In genomic region chr5:138137935-138138549, GRCm38 (mm10) we compare ENCODE assay signal across 8 mouse cellular contexts. TPM values are rescaled to one million over a fixed set of nuclear protein-coding genes. Genes with fewer than 3 reads are reported as not detected.
A peak's percentile ranks its signal among the peaks of the same experiment; 100 is the strongest.
DNase-seq lines count a peak whose midpoint lies in the region; ATAC-seq and TF ChIP-seq lines count a peak whose summit lies in the region.

No protein-coding gene starts in this region.

- H3K36me3 ChIP-seq in forebrain, embryonic 13.5 days (ENCODE audit: poor library complexity, severe bottlenecking) = peaks cover 59% of the 10 kb centered on the region
- H3K36me3 ChIP-seq in forebrain, embryonic 11.5 days (ENCODE audit: control insufficient read depth, insufficient read depth, low read length) = peaks cover 12% of the 10 kb centered on the region; the same call in 1 of the 2 replicates
- H3K36me3 ChIP-seq in spleen, adult 2 months (ENCODE audit: control insufficient read depth, insufficient read depth, low read length) = peaks cover 5% of the 10 kb centered on the region
- H3K36me3 ChIP-seq in kidney, embryonic 16.5 days (ENCODE audit: insufficient read depth, low read length) = peaks cover 27% of the 10 kb centered on the region

- H3K4me2 ChIP-seq in forebrain, embryonic 13.5 days = no peak overlapping the region
- H3K4me2 ChIP-seq in forebrain, embryonic 11.5 days (ENCODE audit: low read depth, low read length, severe bottlenecking) = no peak overlapping the region
- no peak overlapping the region for H3K4me2 ChIP-seq in kidney, embryonic 16.5 days (replicated peaks; ENCODE audit: low read depth, low read length)

- no peak overlapping the region for H3K9ac ChIP-seq in forebrain, embryonic 13.5 days
- no peak overlapping the region for H3K9ac ChIP-seq in forebrain, embryonic 11.5 days (ENCODE audit: low read length)
- H3K9ac ChIP-seq in kidney, embryonic 16.5 days (replicated peaks; ENCODE audit: low read length) = no peak overlapping the region

- H3K4me1 ChIP-seq in forebrain, embryonic 13.5 days = no peaks in the 10 kb centered on the region
- H3K4me1 ChIP-seq in forebrain, embryonic 11.5 days (replicated peaks; ENCODE audit: control insufficient read depth, insufficient read depth, low read length) = no peaks in the 10 kb centered on the region
- H3K4me1 ChIP-seq in spleen, adult 2 months (ENCODE audit: control insufficient read depth, insufficient read depth, insufficient read length) = no peaks in the 10 kb centered on the region
- H3K4me1 ChIP-seq in kidney, embryonic 16.5 days (ENCODE audit: insufficient read depth, low read length) = no peaks in the 10 kb centered on the region

- 66% methylated on average over 8 of the region's 8 CpGs for WGBS in forebrain, embryonic 13.5 days
- 70% methylated on average over 8 of the region's 8 CpGs for WGBS in forebrain, embryonic 11.5 days
- 42% methylated on average over 8 of the region's 8 CpGs for WGBS in spleen, adult 2 months
- WGBS in kidney, embryonic 16.5 days = 58% methylated on average over 8 of the region's 8 CpGs

- no peaks in the 10 kb centered on the region for H3K9me3 ChIP-seq in forebrain, embryonic 13.5 days (replicated peaks)
- no peaks in the 10 kb centered on the region for H3K9me3 ChIP-seq in forebrain, embryonic 11.5 days (ENCODE audit: control insufficient read depth, low read length)
- no peaks in the 10 kb centered on the region for H3K9me3 ChIP-seq in kidney, embryonic 16.5 days (ENCODE audit: low read length)

- TF ChIP-seq POLR2A in spleen, adult 2 months (IDR thresholded peaks at IDR 0.05; ENCODE audit: low read depth, low read length) = no peak

- ATAC-seq in forebrain, embryonic 13.5 days = peak; percentile 61
- ATAC-seq in forebrain, embryonic 11.5 days (replicated peaks; ENCODE audit: low FRiP score) = no peak; the same call in 1 of the 2 replicates
- peak; percentile 71; the same call in 1 of the 2 replicates for ATAC-seq in kidney, embryonic 16.5 days (ENCODE audit: low FRiP score, low TSS enrichment)

- H3K27me3 ChIP-seq in forebrain, embryonic 13.5 days = no peaks in the 10 kb centered on the region
- H3K27me3 ChIP-seq in forebrain, embryonic 11.5 days (ENCODE audit: control insufficient read depth, insufficient read depth, low read length) = no peaks in the 10 kb centered on the region
- H3K27me3 ChIP-seq in spleen, adult 2 months (ENCODE audit: control insufficient read depth, insufficient read depth, low read length) = no peaks in the 10 kb centered on the region
- no peaks in the 10 kb centered on the region for H3K27me3 ChIP-seq in kidney, embryonic 16.5 days (ENCODE audit: insufficient read depth, low read length)

- no peak overlapping the region for H3K4me3 ChIP-seq in forebrain, embryonic 13.5 days
- H3K4me3 ChIP-seq in forebrain, embryonic 11.5 days (ENCODE audit: low read depth, low read length) = no peak overlapping the region
- H3K4me3 ChIP-seq in spleen, adult 2 months (ENCODE audit: extremely low read depth, insufficient read depth, insufficient read length) = no peak overlapping the region
- H3K4me3 ChIP-seq in kidney, embryonic 16.5 days (ENCODE audit: low read length) = no peak overlapping the region

- TF ChIP-seq CTCF in spleen, adult 2 months (IDR thresholded peaks at IDR 0.05; ENCODE audit: extremely low read depth, insufficient read depth, insufficient read length, insufficient replicate concordance) = peak; percentile 13; the same call in 1 of the 2 replicates

- no peak overlapping the region for H3K27ac ChIP-seq in forebrain, embryonic 13.5 days
- H3K27ac ChIP-seq in forebrain, embryonic 11.5 days (ENCODE audit: low read depth, low read length) = no peak overlapping the region
- H3K27ac ChIP-seq in spleen, adult 2 months (ENCODE audit: insufficient read depth, low read length) = no peak overlapping the region
- H3K27ac ChIP-seq in kidney, embryonic 16.5 days (ENCODE audit: low read length) = no peak overlapping the region

- no peak for DNase-seq in forebrain, embryonic 11.5 days (ENCODE audit: low spot score)
- DNase-seq in spleen, adult 2 months (ENCODE audit: low read depth in 1 of 2, low spot score in 2 of 2) = no peak
- no peak for DNase-seq in spleen, postnatal 14 days (ENCODE audit: low spot score in 2 of 2)
- peak; percentile 73 for DNase-seq in embryo, embryonic 11 days
- DNase-seq in mesoderm, embryonic 11.5 days (ENCODE audit: low read depth, low spot score) = peak; percentile 60
- no peak for DNase-seq in gastrocnemius, postnatal 10 days

RNA-seq across cellular contexts. Expression of gene Zfp113, which starts 17.5 kb away (rescaled TPM):
- polyA plus RNA-seq in forebrain, embryonic 13.5 days (2015; fragmentation: Nextera tagmentation; extraction: Ambion mirVana) = 46.1 and 49.5 TPM in 2 replicates
- 35.2 and 39.9 TPM in 2 replicates for polyA plus RNA-seq in forebrain, embryonic 11.5 days (2014; fragmentation: Nextera tagmentation; extraction: Ambion mirVana)
- polyA plus RNA-seq in spleen, adult 2 months (2012; rRNA removed) = 1.1 and 3.5 TPM in 2 replicates
- 22.1 and 29.5 TPM in 2 replicates for polyA plus RNA-seq in kidney, embryonic 16.5 days (2015; fragmentation: Nextera tagmentation; extraction: Ambion mirVana)
- 1 to 10 TPM; 5.6 to 8.3 TPM for total RNA-seq in gastrocnemius, postnatal 10 days (2021)

RNA-seq across cellular contexts. Expression of gene Zscan21, which starts 21.3 kb away (rescaled TPM):
- polyA plus RNA-seq in forebrain, embryonic 13.5 days (2015; fragmentation: Nextera tagmentation; extraction: Ambion mirVana) = 111 and 123 TPM in 2 replicates
- polyA plus RNA-seq in forebrain, embryonic 11.5 days (2014; fragmentation: Nextera tagmentation; extraction: Ambion mirVana) = 106 and 112 TPM in 2 replicates
- 3.3 and 3.7 TPM in 2 replicates for polyA plus RNA-seq in spleen, adult 2 months (2012; rRNA removed)
- polyA plus RNA-seq in kidney, embryonic 16.5 days (2015; fragmentation: Nextera tagmentation; extraction: Ambion mirVana) = 73.4 and 76.4 TPM in 2 replicates
- total RNA-seq in gastrocnemius, postnatal 10 days (2021) = 10 to 100 TPM; 12.9 to 14.3 TPM

RNA-seq across cellular contexts. Expression of gene Cops6, which starts 22.8 kb away (rescaled TPM):
- polyA plus RNA-seq in forebrain, embryonic 13.5 days (2015; fragmentation: Nextera tagmentation; extraction: Ambion mirVana) = 308 and 315 TPM in 2 replicates
- polyA plus RNA-seq in forebrain, embryonic 11.5 days (2014; fragmentation: Nextera tagmentation; extraction: Ambion mirVana) = 248 and 275 TPM in 2 replicates
- polyA plus RNA-seq in spleen, adult 2 months (2012; rRNA removed) = 34.3 and 38.1 TPM in 2 replicates
- 348 and 375 TPM in 2 replicates for polyA plus RNA-seq in kidney, embryonic 16.5 days (2015; fragmentation: Nextera tagmentation; extraction: Ambion mirVana)
- 100 to 1,000 TPM; 117 to 119 TPM for total RNA-seq in gastrocnemius, postnatal 10 days (2021)

RNA-seq across cellular contexts. Expression of gene Ap4m1, which starts 33.8 kb away (rescaled TPM):
- 29.2 and 29.7 TPM in 2 replicates for polyA plus RNA-seq in forebrain, embryonic 13.5 days (2015; fragmentation: Nextera tagmentation; extraction: Ambion mirVana)
- polyA plus RNA-seq in forebrain, embryonic 11.5 days (2014; fragmentation: Nextera tagmentation; extraction: Ambion mirVana) = 24.0 and 24.1 TPM in 2 replicates
- 20.2 and 22.6 TPM in 2 replicates for polyA plus RNA-seq in spleen, adult 2 months (2012; rRNA removed)
- 26.1 and 29.5 TPM in 2 replicates for polyA plus RNA-seq in kidney, embryonic 16.5 days (2015; fragmentation: Nextera tagmentation; extraction: Ambion mirVana)
- 10 to 100 TPM in 1 of 2 experiments, 1 to 10 TPM in 1; 9.9 to 16.0 TPM for total RNA-seq in gastrocnemius, postnatal 10 days (2021)

RNA-seq across cellular contexts. Expression of gene Mcm7, which starts 34.2 kb away (rescaled TPM):
- 258 and 276 TPM in 2 replicates for polyA plus RNA-seq in forebrain, embryonic 13.5 days (2015; fragmentation: Nextera tagmentation; extraction: Ambion mirVana)
- 370 and 373 TPM in 2 replicates for polyA plus RNA-seq in forebrain, embryonic 11.5 days (2014; fragmentation: Nextera tagmentation; extraction: Ambion mirVana)
- 35.7 and 51.0 TPM in 2 replicates for polyA plus RNA-seq in spleen, adult 2 months (2012; rRNA removed)
- polyA plus RNA-seq in kidney, embryonic 16.5 days (2015; fragmentation: Nextera tagmentation; extraction: Ambion mirVana) = 223 and 230 TPM in 2 replicates
- total RNA-seq in gastrocnemius, postnatal 10 days (2021) = 10 to 100 TPM; 20.2 to 27.7 TPM

Comparison
In these comparisons a context has a peak if more than half of its experiments do, and no peak if none do; other contexts are left out.
1. DNase-seq: peak in embryo, embryonic 11 days (single experiment) and mesoderm, embryonic 11.5 days (single experiment); none in forebrain, embryonic 11.5 days (single experiment), spleen, adult 2 months (0 of 2), spleen, postnatal 14 days (0 of 2) and gastrocnemius, postnatal 10 days (single experiment).
2. RNA of gene Zscan21, which starts 21.3 kb away (polyA plus RNA-seq): 111 to 123 TPM in forebrain, embryonic 13.5 days, 106 to 112 TPM in forebrain, embryonic 11.5 days and 73.4 to 76.4 TPM in kidney, embryonic 16.5 days; 3.3 to 3.7 TPM in spleen, adult 2 months; every median in the first group is over 10 times any median in the second.